Mouse (Mus musculus) heart, postnatal 4 days (tissue): ENCODE data around the gene Nckap5l. TPM values are rescaled to one million over a fixed set of nuclear protein-coding genes. Genes with fewer than 3 reads are reported as not detected.

ENCODE experiments used
- DNase-seq: peaks from one replicate; pipeline ENCODE4 v3.0.0; 2021
- total RNA-seq, 2 experiments: library from RNA; stranded (reverse); gene quantifications; 2 replicates each; pipeline ENCODE4 v1.2.3; 2021

Gene Nckap5l
- total RNA-seq, result 10 to 100 TPM; 20.0 to 23.6 TPM

GRCm38 (mm10) chr15:99457606-99458401 is at the start of gene Nckap5l:
Gene Nckap5l (minus strand): TSS chr15:99457748.
- peak; percentile 96 for DNase-seq

- DNase-seq, result no peak
Measured at GRCm38 (mm10) chr15:99505324-99506095, 48.0 kb upstream of the Nckap5l start.

GRCm38 (mm10) chr15:99503256-99503655 is 45.7 kb upstream of the Nckap5l start:
- peak; percentile 52 for DNase-seq

- no peak for DNase-seq
Measured at GRCm38 (mm10) chr15:99502311-99502831, 44.8 kb upstream of the Nckap5l start.

- no peak for DNase-seq
Measured at GRCm38 (mm10) chr15:99501292-99502260, 44.0 kb upstream of the Nckap5l start.

- DNase-seq, result no peak
Measured at GRCm38 (mm10) chr15:99500320-99500719, 42.8 kb upstream of the Nckap5l start.

GRCm38 (mm10) chr15:99499726-99500125 is 42.2 kb upstream of the Nckap5l start:
- DNase-seq, result no peak

GRCm38 (mm10) chr15:99498781-99499180 is 41.2 kb upstream of the Nckap5l start:
- peak; percentile 68 for DNase-seq

- no peak for DNase-seq
Measured at GRCm38 (mm10) chr15:99498356-99498755, 40.8 kb upstream of the Nckap5l start.

- peak; percentile 78 for DNase-seq
Measured at GRCm38 (mm10) chr15:99497527-99498242, 40.1 kb upstream of the Nckap5l start.

- peak; percentile 71 for DNase-seq
Measured at GRCm38 (mm10) chr15:99497061-99497460, 39.5 kb upstream of the Nckap5l start.

- DNase-seq, result no peak
Measured at GRCm38 (mm10) chr15:99484745-99485144, 27.2 kb upstream of the Nckap5l start.

GRCm38 (mm10) chr15:99475814-99476213 is 18.3 kb upstream of the Nckap5l start:
- DNase-seq, result no peak

GRCm38 (mm10) chr15:99474576-99474926 is 17.0 kb upstream of the Nckap5l start, which contains the start of gene Bcdin3d:
Gene Bcdin3d (minus strand): TSS chr15:99474730.
- DNase-seq, result peak; percentile 93

- DNase-seq, result peak; percentile 78
Measured at GRCm38 (mm10) chr15:99473801-99474575, 16.4 kb upstream of the Nckap5l start.

- no peak for DNase-seq
Measured at GRCm38 (mm10) chr15:99472972-99473371, 15.4 kb upstream of the Nckap5l start.

GRCm38 (mm10) chr15:99471677-99472063 is 14.1 kb upstream of the Nckap5l start:
- no peak for DNase-seq

GRCm38 (mm10) chr15:99470971-99471676 is 13.6 kb upstream of the Nckap5l start:
- DNase-seq, result peak; percentile 77

- peak; percentile 54 for DNase-seq
Measured at GRCm38 (mm10) chr15:99470224-99470761, 12.7 kb upstream of the Nckap5l start.

GRCm38 (mm10) chr15:99469736-99470135 is 12.2 kb upstream of the Nckap5l start:
- DNase-seq, result no peak
